Mouse (Mus musculus) layer of hippocampus, adult 8-10 months (tissue): ENCODE measurements at regions not wholly inside any gene's neighbourhood (a gene's known extent, or its start where the extent isn't known, plus 50 kb on each side); places are given as distances from the start of the nearest gene placed in this dataset.

Source experiments
- DNase-seq, 2 experiments: peaks; one replicate each; pipeline ENCODE4 v3.0.0; 2022; ENCODE audit warnings: low spot score in 2 of 2

DNA sequence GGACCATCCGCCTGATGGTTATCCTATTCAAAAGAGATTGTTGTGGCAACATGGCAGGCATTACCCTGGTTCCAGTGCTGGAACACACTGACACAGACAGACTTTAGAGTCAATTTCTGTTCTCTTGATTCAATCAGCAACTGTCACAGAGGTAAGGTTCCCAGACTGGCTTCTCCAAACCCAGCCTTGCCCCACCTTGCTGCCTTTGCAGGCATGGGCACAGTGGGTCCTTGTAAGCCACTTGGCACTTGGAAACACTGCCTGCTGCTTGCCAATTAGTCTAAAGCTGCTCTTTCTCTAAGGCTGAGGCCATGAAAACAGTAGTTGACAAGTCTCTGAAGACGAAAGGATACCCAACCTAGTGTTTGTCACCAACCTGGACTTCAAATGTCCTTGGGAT, 158.7 kb upstream of the Tmtc1 start:
- no peak for DNase-seq

DNA sequence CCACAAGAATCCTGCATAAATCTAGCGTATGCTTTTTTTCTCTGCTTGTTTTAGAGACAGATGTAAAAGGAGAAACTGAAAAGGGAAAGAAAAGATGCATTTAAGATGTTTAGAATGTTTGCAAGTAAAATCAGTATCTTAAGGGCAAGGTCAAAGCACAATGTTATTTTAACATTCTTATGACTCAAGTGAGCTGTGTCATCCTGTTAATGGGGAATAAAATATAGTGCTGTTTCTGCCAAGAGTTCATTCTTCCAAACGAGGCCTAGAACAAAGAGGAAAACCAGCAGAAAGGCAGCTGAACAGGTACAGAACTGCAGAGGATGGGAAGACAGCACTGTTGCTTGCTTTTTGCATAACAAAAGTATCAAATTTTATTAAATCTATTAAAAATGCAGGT, 156.7 kb upstream of the Tmtc1 start:
- no peak for DNase-seq

DNA sequence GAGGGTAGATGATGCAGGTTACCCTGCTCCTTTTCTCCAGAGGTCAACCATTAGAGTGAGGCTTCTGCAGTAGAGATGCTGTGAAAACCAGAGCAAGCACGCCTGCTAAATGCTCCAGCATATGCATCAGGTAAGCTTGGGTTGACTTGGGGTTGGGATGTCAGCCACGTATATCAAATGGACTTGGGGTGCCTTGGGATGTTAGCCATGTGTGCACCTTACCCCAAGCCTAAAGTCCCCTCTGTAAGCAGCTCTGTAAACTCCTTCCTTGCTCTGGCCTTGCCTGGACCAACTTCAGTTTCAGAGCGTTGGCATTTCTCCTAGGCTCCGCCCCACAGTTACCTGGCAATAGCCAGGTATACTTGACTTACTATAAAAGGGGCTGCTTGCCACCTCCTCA, 155.3 kb upstream of the Tmtc1 start:
- DNase-seq = no peak

- peak; percentile 16 to 25 for DNase-seq
Measured at GRCm38 (mm10) chr6:148598746-148599337, 154.7 kb upstream of the Tmtc1 start.

- no peak for DNase-seq
Measured at GRCm38 (mm10) chr6:148595009-148595770, 151.0 kb upstream of the Tmtc1 start.

DNA sequence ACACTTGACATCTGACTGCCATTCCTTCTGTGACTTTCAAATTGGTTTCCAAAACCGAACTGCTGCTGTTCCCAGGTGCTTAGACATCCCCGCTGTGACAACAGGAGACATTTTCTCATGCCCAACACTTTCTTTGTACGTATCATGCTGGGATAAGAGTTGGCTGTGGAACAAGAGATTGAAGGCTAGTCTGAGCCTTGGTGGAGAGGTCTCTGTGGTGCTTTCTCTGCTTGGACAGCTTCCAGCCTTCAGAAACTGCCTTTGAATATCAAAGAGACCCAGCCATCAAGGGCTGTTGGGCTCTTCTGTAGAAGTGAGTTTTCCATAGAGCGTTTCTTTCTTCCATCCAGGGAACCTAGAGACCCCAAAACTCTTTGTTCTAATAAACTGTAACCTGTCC, 144.8 kb upstream of the Tmtc1 start:
- no peak for DNase-seq

- DNase-seq = no peak
Measured at GRCm38 (mm10) chr6:148586439-148587321, 142.5 kb upstream of the Tmtc1 start.

DNA sequence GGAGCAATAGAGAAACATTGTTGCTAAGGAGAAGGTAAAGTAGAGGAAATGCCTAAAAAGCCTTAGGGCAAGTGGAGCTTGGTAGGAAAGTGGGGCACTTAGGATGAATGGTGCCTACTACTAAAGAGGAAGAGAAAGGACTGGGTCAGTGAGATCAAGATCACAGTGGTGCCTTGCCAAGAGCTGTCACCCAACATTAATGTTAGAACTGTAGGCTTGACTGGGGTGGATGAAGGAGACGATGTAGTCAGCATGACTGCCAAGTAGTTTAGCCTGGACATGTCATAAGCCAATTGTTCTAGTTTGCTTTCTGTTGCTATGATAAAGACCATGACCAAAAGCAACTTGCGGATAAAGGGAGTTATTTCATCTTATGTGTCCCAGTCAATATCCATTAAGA, 139.9 kb upstream of the Tmtc1 start:
- DNase-seq = no peak

- DNase-seq = no peak
Measured at GRCm38 (mm10) chr6:148578281-148578680, 134.1 kb upstream of the Tmtc1 start.

- no peak for DNase-seq
Measured at GRCm38 (mm10) chr6:148577663-148578062, 133.5 kb upstream of the Tmtc1 start.

DNA sequence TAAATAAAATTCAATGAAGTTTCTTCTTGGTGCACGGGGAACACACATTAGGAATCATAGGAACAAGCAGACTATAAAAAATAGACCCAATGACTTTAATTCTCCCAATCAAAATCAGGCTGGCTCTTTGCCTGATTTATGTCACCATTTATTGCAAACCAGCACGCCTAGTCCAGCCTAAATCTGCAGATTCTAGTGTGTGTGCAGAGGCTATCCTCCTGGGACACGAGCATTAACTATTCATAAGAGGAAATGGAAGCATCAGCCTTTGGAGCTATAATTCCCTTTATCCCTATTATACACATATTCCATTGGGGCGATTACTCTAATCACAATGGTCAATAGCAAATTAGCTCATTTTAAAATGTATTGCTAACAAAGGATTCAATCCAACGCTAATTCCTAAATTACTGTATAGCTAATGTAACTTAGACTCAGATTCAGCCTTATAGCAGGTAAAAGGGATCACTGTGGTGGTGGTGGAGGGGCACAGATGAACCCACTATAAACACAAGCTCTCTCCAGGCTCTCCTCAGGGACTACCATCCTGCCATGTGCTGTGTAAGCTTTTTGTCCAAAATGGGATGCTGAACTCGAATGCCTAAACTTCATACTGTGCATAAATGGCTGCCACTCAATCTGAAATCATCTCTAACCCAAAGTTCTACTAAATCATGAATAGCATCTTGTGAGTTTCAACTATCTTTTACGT, 130.7 kb upstream of the Tmtc1 start:
- DNase-seq = no peak

DNA sequence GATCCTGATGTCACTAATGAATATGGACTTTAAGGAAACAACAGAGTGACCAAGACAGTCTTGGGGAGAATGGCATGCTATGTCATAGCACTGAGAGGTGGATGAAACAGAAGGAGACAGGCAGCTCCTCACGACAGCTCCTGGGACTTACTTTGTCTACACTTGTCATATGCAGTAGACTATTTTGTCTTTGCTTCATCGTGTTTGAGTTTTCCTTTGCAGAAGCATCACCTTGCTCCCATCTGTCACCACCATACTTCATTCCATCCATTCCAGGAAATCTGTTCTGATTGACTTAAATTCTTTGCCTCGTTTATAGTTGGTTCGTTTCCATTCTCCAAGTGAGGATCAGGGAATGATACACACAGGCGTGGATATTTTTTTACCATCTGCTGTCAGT, 128.0 kb upstream of the Tmtc1 start:
- no peak for DNase-seq

DNA sequence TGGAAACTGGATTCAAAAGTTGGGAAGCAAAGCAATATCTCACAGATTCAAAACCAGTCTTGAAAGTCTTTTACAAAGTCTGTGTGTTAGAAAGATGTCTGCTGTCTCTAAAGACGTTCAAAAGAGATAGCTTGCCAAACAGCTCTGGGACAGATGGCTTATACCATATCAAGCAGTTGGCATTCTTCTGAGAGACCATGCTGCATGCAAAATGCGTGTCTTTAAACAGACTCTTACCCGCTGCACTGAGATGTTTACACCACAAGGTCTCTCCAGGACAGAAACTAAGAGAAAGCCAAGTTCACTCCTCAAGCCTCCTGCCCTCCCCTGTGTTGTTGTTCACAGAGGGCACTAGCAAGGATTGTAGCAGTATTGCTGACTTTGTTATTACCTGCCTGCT, 127.5 kb upstream of the Tmtc1 start:
- peak; percentile 59 to 60 for DNase-seq

GRCm38 (mm10) chr6:148564146-148564545, 120.0 kb upstream of the Tmtc1 start:
- no peak for DNase-seq

DNA sequence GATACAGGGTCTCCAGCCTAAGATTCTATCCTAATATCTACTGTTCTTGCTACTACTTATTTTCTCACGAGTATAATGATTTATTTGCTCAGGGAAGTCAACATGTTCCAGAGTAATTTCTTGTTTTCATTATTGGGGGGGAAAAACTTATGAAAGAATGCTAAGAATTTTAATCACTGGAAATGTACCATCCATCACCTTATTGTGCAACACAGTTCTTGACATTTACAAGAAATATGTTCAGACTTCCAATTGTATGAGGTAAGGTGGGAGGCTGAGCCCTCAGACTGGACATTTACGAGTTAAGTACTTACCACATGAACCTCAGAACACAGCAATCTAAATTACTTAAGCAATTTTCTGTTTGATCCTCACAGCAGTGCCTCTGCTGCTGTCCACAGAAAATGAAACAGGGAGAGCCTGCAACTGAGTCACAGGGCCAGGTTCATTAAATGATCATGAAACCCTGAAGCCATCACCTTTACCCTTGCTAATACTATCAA, 118.1 kb upstream of the Tmtc1 start:
- no peak for DNase-seq

- DNase-seq = no peak
Measured at GRCm38 (mm10) chr6:148556484-148556871, 112.3 kb upstream of the Tmtc1 start.

GRCm38 (mm10) chr6:148555651-148556483, 111.7 kb upstream of the Tmtc1 start:
- peak; percentile 13 to 27 for DNase-seq

DNA sequence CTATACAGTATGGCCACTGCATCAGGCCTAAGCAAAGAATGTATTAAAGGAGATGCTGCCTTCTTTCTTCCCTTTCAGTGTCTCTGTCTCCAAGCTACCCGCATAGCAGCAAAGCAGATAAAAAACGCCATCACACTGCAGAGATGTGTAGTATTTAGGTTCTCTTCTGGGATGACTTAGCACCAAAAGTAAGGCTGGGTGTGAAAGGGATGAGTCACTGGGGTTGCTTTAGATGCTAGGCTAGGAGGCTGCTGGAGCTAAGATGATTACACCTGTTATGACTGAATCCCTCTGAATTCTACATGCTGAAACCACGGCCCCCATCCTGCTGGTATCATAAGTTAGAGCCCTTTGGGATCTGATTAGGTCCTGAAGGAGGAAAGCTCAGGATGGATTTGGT, 110.3 kb upstream of the Tmtc1 start:
- DNase-seq = no peak

DNA sequence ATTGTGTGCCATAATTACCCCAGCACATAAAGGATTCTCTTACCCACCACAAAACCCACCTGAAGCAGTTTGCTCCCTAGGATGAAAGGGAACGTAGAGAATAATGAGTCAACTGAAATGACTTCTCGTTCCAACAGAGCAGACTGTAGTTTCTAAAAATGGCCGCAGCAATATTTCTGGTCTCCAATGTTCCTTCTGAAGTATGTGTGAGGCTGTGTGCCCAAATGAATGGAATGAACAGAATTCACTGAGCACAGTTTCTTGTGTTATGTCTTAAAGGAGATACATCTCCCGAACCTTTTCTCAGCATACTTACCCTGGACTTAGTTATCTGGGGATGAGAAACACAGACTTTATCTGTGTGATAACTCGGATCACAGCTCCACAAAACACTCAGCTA, 109.4 kb upstream of the Tmtc1 start:
- DNase-seq = no peak

GRCm38 (mm10) chr6:148551097-148551496, 106.9 kb upstream of the Tmtc1 start:
- DNase-seq = no peak
